Mouse (Mus musculus) naive thymus-derived CD4-positive, alpha-beta T cell, adult 5 months (primary cell): ENCODE data around the gene Bmp8a. TPM values are rescaled to one million over a fixed set of nuclear protein-coding genes. Genes with fewer than 3 reads are reported as not detected.

Source experiments
- polyA plus RNA-seq: library from polyadenylated mRNA; unstranded; fragments of 100-300 nt; shearing (Covaris generic); gene quantifications from one replicate; pipeline ENCODE4 v1.2.1, GENCODE M21; 2017

Gene Bmp8a
- polyA plus RNA-seq, result not detected

DNA sequence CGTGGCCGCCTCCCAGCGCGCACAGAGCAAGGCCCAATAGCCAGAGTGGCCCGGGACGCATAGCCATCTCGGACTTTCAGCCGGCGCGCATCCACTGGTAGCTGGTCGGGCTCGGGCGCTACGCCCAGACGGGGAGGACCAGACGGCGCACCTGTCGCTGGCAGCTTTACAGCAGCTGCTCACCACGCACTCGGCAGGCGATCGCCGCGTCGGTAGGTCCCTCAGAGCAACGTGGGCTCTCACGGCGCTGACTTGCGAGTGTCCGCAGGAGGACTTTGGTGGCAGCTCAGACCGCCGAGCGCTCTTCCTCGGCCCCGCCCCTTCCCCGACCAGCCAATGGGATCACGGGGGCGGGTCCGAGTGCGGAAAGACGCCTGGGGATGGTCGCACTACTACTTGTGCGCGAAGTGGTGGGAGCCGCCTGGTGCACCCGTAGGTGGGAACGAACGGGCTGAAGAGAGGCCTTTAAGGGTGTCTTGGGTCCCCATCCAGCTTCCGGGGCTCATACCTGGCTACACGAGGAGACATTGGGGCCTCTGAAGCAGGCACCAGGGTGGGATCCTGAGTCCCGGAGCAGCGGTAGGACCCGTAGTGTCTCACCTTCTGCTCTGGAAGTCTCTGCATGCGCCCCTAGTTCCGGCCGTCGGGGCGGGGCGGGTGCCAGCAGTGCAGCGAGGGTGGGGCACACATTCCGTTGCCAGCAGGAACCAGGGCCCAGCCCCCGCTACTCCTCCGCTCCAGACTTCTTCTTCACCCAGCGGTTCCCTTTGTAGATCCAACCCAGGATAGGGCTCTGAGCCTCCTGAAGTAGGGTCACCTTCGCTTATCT, at the start of gene Bmp8a:
Gene Bmp8a (minus strand): TSS at position 611 of the 829 bp plus-strand sequence.

DNA sequence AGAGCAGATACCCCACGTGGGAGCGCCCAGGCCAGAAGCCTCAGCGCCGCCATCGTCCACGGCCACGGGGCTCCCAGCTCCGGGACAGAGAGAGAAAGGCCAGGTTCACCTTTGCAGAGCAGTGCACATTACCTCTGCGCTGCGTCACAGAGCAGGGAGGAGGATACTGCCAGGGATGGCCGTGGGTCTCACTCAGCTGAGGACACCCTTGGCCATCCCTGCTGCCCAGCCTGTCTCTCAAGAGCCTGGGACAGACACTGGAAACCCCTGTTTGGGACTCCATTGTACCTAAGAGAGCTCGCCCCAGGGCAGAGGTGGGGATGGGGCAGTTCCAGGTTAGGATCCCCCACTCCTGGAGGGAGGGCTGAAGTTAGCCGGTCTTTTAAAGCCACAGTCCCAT, 19.5 kb downstream of the Bmp8a start, which contains the start of gene Oxct2a:
Gene Oxct2a (minus strand): TSS at position 101 of the 400 bp plus-strand sequence.

Other genes with a start within 250 kb of the Bmp8a start
- gene Bmp8b, start 238.1 kb downstream of the Bmp8a start, polyA plus RNA-seq, result not detected
- gene Oxct2b, start 227.0 kb downstream of the Bmp8a start, polyA plus RNA-seq, result not detected
- gene Ppie, start 203.3 kb downstream of the Bmp8a start, polyA plus RNA-seq, result 90.2 TPM
- gene Hpcal4, start 160.0 kb downstream of the Bmp8a start, polyA plus RNA-seq, result not detected
- gene Nt5c1a, start 141.7 kb downstream of the Bmp8a start, polyA plus RNA-seq, result not detected
- gene Heyl, start 109.7 kb downstream of the Bmp8a start, polyA plus RNA-seq, result not detected
- gene Pabpc4, start 80.9 kb downstream of the Bmp8a start, polyA plus RNA-seq, result 5.5 TPM
- gene Oxct2a, start 19.6 kb downstream of the Bmp8a start, polyA plus RNA-seq, result not detected